Mouse (Mus musculus) neutrophil, adult 5-6 weeks (primary cell): ENCODE results near the gene Edar. TPM values are rescaled to one million over a fixed set of nuclear protein-coding genes. Genes with fewer than 3 reads are reported as not detected.

Experiments
- ATAC-seq: fragments of 151-379, 151-347 bp; 2 replicates; pipeline ENCODE4 v1.8.0; 2017; ENCODE audit warnings: mild to moderate bottlenecking, moderate TSS enrichment; ENCODE audit not compliant: insufficient number of reproducible peaks, poor library complexity, low FRiP score, severe bottlenecking; ENCODE audit errors: extremely low read depth
- total RNA-seq: library from RNA; stranded (forward); fragments of 200-1000 nt; gene quantifications from 2 replicates; pipeline ENCODE4 v1.2.3, GENCODE M21; 2017

Gene Edar
- total RNA-seq, 1 experiment from 2014 or later: not detected

DNA sequence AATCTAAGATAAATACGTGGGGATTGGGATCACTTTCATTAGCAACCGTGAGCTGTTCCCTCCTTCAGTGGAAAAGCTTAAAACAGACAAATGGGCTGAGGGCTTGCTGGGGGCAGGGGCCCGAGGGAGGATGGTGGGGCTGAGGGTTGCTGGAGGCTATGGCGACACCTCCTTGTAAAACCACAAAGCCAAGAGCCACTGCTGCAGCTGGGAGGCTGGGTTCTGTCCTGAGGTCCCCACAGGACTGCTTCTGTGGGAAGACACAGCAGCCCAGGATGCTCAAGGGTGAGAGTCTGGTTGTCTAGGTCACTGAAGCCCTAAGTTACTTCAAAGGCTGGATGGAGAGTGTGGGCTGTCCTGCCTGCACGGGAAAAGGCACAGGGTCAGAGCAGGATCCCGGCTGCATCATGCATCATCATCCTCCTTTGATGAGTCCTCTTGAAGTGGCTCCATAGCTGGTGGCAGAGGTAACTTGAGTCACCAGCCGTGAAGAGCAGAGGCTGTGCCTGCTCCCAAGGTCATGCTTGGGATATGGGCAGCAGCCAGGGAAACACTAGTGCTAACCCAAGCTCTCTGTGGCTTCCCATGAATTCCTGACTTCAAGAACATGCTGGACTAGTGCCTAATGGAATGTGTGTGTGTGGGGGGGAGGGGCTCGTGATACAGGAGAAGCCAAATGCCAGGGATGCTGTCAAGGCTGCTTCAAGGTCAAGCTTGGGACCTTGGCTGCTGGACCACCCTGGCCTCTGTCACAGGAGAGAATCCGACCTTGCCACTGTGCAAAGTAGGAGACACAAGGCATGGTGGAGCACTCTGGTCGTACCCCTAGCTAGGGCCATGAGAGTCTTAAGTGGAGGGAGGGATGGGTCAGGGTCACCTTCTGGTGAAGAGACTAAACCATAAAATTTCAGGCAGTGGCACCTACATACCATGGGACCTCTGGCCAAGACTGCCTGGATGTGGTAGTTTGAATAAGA, 22.7 kb downstream of the Edar start:
- no peak for ATAC-seq

DNA sequence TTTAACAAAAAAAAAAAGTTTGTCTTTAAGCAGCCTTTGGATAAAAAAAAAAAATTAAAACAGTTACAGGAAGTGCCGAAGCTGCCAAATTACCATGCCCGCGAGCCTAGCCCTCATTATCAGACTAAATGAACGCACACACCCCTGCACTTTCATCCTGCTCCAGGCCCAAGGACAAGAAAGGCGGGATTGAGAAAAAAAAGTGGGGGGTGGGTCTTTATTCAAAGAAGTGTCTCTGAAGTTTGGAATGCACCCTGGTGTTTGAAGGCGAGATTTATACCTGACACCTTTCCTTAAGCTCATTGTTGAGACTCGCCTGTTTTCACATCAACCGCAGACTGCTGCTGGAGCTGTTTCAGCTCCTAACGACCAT, 23.4 kb downstream of the Edar start:
- no peak for ATAC-seq

GRCm38 (mm10) chr10:58651270-58652042, 24.0 kb downstream of the Edar start:
- ATAC-seq: no peak

GRCm38 (mm10) chr10:58648787-58649186, 26.7 kb downstream of the Edar start:
- ATAC-seq: no peak

GRCm38 (mm10) chr10:58644671-58645070, 30.8 kb downstream of the Edar start:
- ATAC-seq: no peak

DNA sequence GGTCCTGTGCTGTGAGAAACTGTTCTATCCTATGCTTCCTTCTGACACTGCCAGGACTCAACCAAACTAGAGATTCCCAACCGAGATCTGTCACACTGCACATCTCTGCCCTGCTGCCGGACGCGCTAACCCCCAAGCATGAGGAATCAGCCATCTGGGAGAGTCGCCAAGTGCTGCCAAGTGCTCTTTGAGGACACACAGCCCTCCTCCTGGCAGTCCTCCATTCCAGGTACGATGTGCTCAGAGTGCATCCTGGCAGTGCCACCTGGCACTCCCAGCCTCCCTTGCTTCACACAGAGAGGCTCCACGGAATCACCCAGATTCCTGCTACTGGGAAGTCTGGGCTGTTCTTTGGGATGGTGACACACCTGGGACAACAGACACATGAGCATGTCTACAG, 31.3 kb downstream of the Edar start:
- no peak for ATAC-seq

GRCm38 (mm10) chr10:58643001-58643400, 32.5 kb downstream of the Edar start:
- no peak for ATAC-seq

GRCm38 (mm10) chr10:58641631-58642030, 33.8 kb downstream of the Edar start:
- no peak for ATAC-seq

- no peak for ATAC-seq
Observed at GRCm38 (mm10) chr10:58640446-58641400, 34.7 kb downstream of the Edar start.

- ATAC-seq: no peak
Observed at GRCm38 (mm10) chr10:58639291-58639690, 36.2 kb downstream of the Edar start.

GRCm38 (mm10) chr10:58636431-58637080, 38.9 kb downstream of the Edar start:
- ATAC-seq: no peak

DNA sequence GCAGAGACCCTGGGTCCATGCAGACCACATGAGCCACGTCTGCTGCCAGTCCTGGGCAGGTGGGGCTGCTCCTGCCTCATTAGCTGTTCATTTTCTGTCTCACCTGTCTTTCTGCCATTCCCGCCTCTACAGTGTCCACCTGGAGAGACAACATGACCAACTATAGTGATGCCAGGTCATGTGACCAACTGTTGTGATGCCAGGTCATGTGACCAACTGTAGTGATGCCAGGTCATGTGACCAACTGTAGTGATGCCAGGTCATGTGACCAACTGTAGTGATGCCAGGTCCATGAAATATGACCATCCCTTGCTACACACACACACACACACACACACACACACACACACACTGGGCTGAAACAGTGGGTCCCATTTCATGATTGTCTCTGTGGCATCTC, 41.9 kb downstream of the Edar start:
- ATAC-seq: no peak

DNA sequence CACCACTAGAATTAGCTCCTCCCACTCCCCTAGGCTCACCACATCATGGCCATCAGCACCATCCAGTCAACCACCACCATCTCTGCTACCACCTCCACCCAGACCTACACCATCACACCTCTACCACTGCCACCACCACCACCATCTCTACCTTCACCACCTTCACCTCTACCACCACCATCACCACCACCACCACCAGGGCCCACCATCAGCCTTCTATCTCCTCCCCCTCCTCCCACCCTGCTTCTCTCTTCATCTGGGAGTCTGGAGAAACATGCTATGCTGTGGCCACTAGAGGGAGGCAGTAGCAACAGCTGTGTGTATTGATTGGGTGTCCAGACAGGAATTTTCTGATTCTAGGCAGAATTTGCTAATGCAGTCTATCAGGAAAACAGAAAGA, 47.9 kb downstream of the Edar start:
- ATAC-seq: no peak

DNA sequence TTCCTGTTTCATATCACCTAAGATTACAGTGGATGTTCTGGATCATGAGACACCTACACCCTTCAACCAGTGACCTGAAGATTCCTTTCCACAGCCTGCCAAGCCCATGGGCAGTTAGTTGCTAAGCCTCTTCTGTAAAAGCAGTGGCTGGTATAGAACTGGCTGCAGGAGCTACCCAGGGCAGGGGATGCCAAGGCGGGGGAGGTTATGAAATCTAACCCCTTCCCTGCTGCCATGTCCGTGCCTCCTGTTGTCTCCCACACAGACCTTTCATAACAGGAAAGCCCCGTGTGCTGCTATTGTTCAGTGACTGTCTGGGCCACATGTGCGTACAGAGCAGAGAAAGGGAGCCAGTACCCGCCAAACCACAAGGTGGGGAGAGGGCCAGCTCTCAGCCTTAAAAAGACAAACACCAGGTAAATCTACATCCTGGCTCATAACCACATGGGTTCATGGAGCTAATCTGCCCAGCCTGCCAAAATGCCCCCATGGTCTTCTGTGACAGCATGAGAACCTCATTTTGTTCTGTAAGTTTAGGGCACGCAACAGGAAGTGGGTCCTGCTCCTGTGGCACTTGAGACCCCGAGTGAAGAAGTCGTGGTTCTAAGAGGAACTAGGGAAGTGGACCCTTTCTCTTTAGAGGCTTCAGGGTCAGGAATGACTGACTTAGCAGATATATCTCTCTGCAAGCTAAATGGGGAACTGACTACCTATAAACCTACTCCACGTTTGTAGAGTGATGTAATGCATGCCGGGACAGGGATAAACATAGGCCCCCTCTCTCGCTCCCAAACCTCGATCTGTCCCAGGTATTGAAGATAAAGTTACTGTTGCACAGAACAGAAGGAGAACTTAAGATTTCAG, 50.4 kb downstream of the Edar start:
- no peak for ATAC-seq

DNA sequence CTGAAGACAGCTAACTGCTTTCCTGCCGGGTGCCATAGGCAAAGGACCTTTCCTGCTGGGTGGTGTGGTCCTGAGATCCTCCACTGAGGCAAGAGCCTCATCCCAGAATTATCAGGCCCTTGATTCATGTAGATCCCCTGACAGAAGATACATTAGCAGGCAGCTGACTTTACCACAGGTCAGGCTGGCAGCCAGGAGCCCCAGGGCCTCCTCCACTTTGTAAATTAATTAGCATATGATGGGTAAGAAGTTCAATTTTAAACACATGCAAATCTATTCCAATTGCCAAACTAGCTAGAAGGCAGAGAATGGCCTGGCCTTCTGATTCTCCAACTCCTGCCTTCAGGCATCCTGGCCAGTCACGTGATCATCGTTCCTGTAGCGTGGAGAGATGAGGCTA, 56.2 kb downstream of the Edar start:
- no peak for ATAC-seq

- ATAC-seq: no peak
Observed at GRCm38 (mm10) chr10:58618501-58619216, 56.8 kb downstream of the Edar start.

- ATAC-seq: no peak
Observed at GRCm38 (mm10) chr10:58616565-58616964, 58.9 kb downstream of the Edar start.
